Mouse (Mus musculus): ENCODE data around the gene Map4k3. TPM values are rescaled to one million over a fixed set of nuclear protein-coding genes. Genes with fewer than 3 reads are reported as not detected.

Gene Map4k3
- polyA plus RNA-seq, 1 experiment from 2014 or later = 17.6 TPM

- Histone ChIP-seq H3K9me3 (no peaks in the 10 kb centered on the region), H3K4me3 (no peak overlapping the region), H3K36me3 (no peaks in the 10 kb centered on the region), H3K27me3 (ENCODE audit: insufficient read depth, poor library complexity, severe bottlenecking) (no peaks in the 10 kb centered on the region), H3K4me1 (peaks cover 9% of the 10 kb centered on the region; the same call in 1 of the 2 replicates), H3K27ac (no peak overlapping the region)
- WGBS = 70% methylated on average over 7 of the region's 7 CpGs
- DNase-seq (ENCODE audit: low spot score) = no peak
Observed at GRCm38 (mm10) chr17:80662836-80663620, 65.3 kb downstream of the Map4k3 start.

- Histone ChIP-seq H3K4me1 (peaks cover 6% of the 10 kb centered on the region; the same call in 1 of the 2 replicates), H3K27ac (no peak overlapping the region), H3K9me3 (no peaks in the 10 kb centered on the region), H3K36me3 (no peaks in the 10 kb centered on the region), H3K4me3 (no peak overlapping the region), H3K27me3 (ENCODE audit: insufficient read depth, poor library complexity, severe bottlenecking) (no peaks in the 10 kb centered on the region)
- no peak for DNase-seq (ENCODE audit: low spot score)
- 88% methylated on average over 3 of the region's 3 CpGs for WGBS
Observed at GRCm38 (mm10) chr17:80661896-80662295, 66.4 kb downstream of the Map4k3 start.

- no peaks in the 10 kb centered on the region for H3K36me3 ChIP-seq
- no peak overlapping the region for H3K27ac ChIP-seq
- peaks cover 6% of the 10 kb centered on the region; the same call in 1 of the 2 replicates for H3K4me1 ChIP-seq
- no peaks in the 10 kb centered on the region for H3K27me3 ChIP-seq (ENCODE audit: insufficient read depth, poor library complexity, severe bottlenecking)
- DNase-seq (ENCODE audit: low spot score) = no peak
- 84% methylated on average over 15 of the region's 15 CpGs for WGBS
- no peaks in the 10 kb centered on the region for H3K9me3 ChIP-seq
- H3K4me3 ChIP-seq = no peak overlapping the region
Observed at GRCm38 (mm10) chr17:80660707-80661380, 67.4 kb downstream of the Map4k3 start.

- Histone ChIP-seq H3K27ac (no peak overlapping the region), H3K9me3 (no peaks in the 10 kb centered on the region), H3K27me3 (ENCODE audit: insufficient read depth, poor library complexity, severe bottlenecking) (no peaks in the 10 kb centered on the region), H3K4me1 (peaks cover 6% of the 10 kb centered on the region; the same call in 1 of the 2 replicates), H3K4me3 (no peak overlapping the region), H3K36me3 (peaks cover 2% of the 10 kb centered on the region; the same call in 1 of the 2 replicates)
- no peak for DNase-seq (ENCODE audit: low spot score)
- 89% methylated on average over 2 of the region's 2 CpGs for WGBS
Observed at GRCm38 (mm10) chr17:80660234-80660633, 68.1 kb downstream of the Map4k3 start.

- no peaks in the 10 kb centered on the region for H3K9me3 ChIP-seq
- DNase-seq (ENCODE audit: low spot score) = no peak
- H3K4me3 ChIP-seq = no peak overlapping the region
- no peak overlapping the region for H3K27ac ChIP-seq
- H3K27me3 ChIP-seq (ENCODE audit: insufficient read depth, poor library complexity, severe bottlenecking) = no peaks in the 10 kb centered on the region
- WGBS = 88% methylated on average over 5 of the region's 5 CpGs
- H3K4me1 ChIP-seq = peaks cover 6% of the 10 kb centered on the region; the same call in 1 of the 2 replicates
- peaks cover 6% of the 10 kb centered on the region; the same call in 1 of the 2 replicates for H3K36me3 ChIP-seq
Observed at GRCm38 (mm10) chr17:80659821-80660220, 68.5 kb downstream of the Map4k3 start.

- no peak overlapping the region for H3K27ac ChIP-seq
- H3K9me3 ChIP-seq = no peaks in the 10 kb centered on the region
- no peaks in the 10 kb centered on the region for H3K27me3 ChIP-seq (ENCODE audit: insufficient read depth, poor library complexity, severe bottlenecking)
- H3K4me3 ChIP-seq = no peak overlapping the region
- WGBS = 86% methylated on average over 3 of the region's 3 CpGs
- peaks cover 24% of the 10 kb centered on the region; the same call in 1 of the 2 replicates for H3K36me3 ChIP-seq
- no peaks in the 10 kb centered on the region for H3K4me1 ChIP-seq
- DNase-seq (ENCODE audit: low spot score) = no peak
Observed at GRCm38 (mm10) chr17:80654323-80654722, 74.0 kb downstream of the Map4k3 start.

GRCm38 (mm10) chr17:80652740-80653139 lies 75.5 kb downstream of the Map4k3 start:
- Histone ChIP-seq H3K9me3 (no peaks in the 10 kb centered on the region), H3K36me3 (peaks cover 36% of the 10 kb centered on the region), H3K27ac (no peak overlapping the region), H3K4me1 (no peaks in the 10 kb centered on the region), H3K4me3 (no peak overlapping the region), H3K27me3 (ENCODE audit: insufficient read depth, poor library complexity, severe bottlenecking) (no peaks in the 10 kb centered on the region)
- DNase-seq (ENCODE audit: low spot score) = no peak
- WGBS = 73% methylated on average over 6 of the region's 6 CpGs

GRCm38 (mm10) chr17:80646843-80647242 lies 81.4 kb downstream of the Map4k3 start:
- Histone ChIP-seq H3K4me1 (0 out of 2 replicates have a peak, but pooled peaks cover 3% of the 10 kb centered on the region), H3K36me3 (peaks cover 58% of the 10 kb centered on the region)

GRCm38 (mm10) chr17:80646131-80646530 lies 82.2 kb downstream of the Map4k3 start:
- 77% methylated on average over 6 of the region's 6 CpGs for WGBS
- Histone ChIP-seq H3K9me3 (no peaks in the 10 kb centered on the region), H3K27ac (no peak overlapping the region), H3K27me3 (ENCODE audit: insufficient read depth, poor library complexity, severe bottlenecking) (no peaks in the 10 kb centered on the region), H3K4me3 (no peak overlapping the region), H3K36me3 (peaks cover 65% of the 10 kb centered on the region), H3K4me1 (0 out of 2 replicates have a peak, but pooled peaks cover 3% of the 10 kb centered on the region)
- DNase-seq (ENCODE audit: low spot score) = no peak

More at GRCm38 (mm10) chr17:80646843-80647242, 81.4 kb downstream of the Map4k3 start:
- H3K9me3 ChIP-seq = no peaks in the 10 kb centered on the region
- WGBS = 68% methylated on average over 5 of the region's 5 CpGs
- no peaks in the 10 kb centered on the region for H3K27me3 ChIP-seq (ENCODE audit: insufficient read depth, poor library complexity, severe bottlenecking)
- no peak for DNase-seq (ENCODE audit: low spot score)
- no peak overlapping the region for H3K4me3 ChIP-seq
- no peak overlapping the region for H3K27ac ChIP-seq

GRCm38 (mm10) chr17:80645694-80646034 lies 82.6 kb downstream of the Map4k3 start:
- H3K4me1 ChIP-seq = 0 out of 2 replicates have a peak, but pooled peaks cover 3% of the 10 kb centered on the region
- H3K27ac ChIP-seq = no peak overlapping the region
- H3K9me3 ChIP-seq = no peaks in the 10 kb centered on the region
- WGBS = 90% methylated on average over 8 of the region's 8 CpGs
- no peak for DNase-seq (ENCODE audit: low spot score)
- no peak overlapping the region for H3K4me3 ChIP-seq
- H3K36me3 ChIP-seq = peaks cover 70% of the 10 kb centered on the region
- H3K27me3 ChIP-seq (ENCODE audit: insufficient read depth, poor library complexity, severe bottlenecking) = no peaks in the 10 kb centered on the region

- Histone ChIP-seq H3K36me3 (peaks cover 72% of the 10 kb centered on the region), H3K9me3 (no peaks in the 10 kb centered on the region), H3K4me3 (no peak overlapping the region), H3K4me1 (0 out of 2 replicates have a peak, but pooled peaks cover 3% of the 10 kb centered on the region), H3K27ac (no peak overlapping the region), H3K27me3 (ENCODE audit: insufficient read depth, poor library complexity, severe bottlenecking) (no peaks in the 10 kb centered on the region)
- no peak for DNase-seq (ENCODE audit: low spot score)
- WGBS = 92% methylated on average over 14 of the region's 14 CpGs
Observed at GRCm38 (mm10) chr17:80644983-80645693, 83.1 kb downstream of the Map4k3 start.

GRCm38 (mm10) chr17:80644567-80644966 lies 83.7 kb downstream of the Map4k3 start:
- Histone ChIP-seq H3K36me3 (peaks cover 76% of the 10 kb centered on the region), H3K4me3 (no peak overlapping the region), H3K27ac (no peak overlapping the region), H3K4me1 (0 out of 2 replicates have a peak, but pooled peaks cover 3% of the 10 kb centered on the region), H3K9me3 (no peaks in the 10 kb centered on the region), H3K27me3 (ENCODE audit: insufficient read depth, poor library complexity, severe bottlenecking) (no peaks in the 10 kb centered on the region)
- DNase-seq (ENCODE audit: low spot score) = no peak
- 79% methylated on average over 13 of the region's 13 CpGs for WGBS
